Mouse (Mus musculus) cerebral cortex, adult 2 months (tissue): ENCODE measurements around the gene Rnd3.

Experiments used
- WGBS: fragments of 180-500 bp; shearing (Covaris S2); methylation state at CpG from one replicate; pipeline ENCODE4 v1.1.7; 2018; 5-methylcytosine and 5-hydroxymethylcytosine counted together

Rnd3 gene

GRCm38 (mm10) chr2:51110271-51110670 lies 38.6 kb downstream of the Rnd3 start:
- WGBS, result 69% methylated on average over 2 of the region's 2 CpGs

DNA sequence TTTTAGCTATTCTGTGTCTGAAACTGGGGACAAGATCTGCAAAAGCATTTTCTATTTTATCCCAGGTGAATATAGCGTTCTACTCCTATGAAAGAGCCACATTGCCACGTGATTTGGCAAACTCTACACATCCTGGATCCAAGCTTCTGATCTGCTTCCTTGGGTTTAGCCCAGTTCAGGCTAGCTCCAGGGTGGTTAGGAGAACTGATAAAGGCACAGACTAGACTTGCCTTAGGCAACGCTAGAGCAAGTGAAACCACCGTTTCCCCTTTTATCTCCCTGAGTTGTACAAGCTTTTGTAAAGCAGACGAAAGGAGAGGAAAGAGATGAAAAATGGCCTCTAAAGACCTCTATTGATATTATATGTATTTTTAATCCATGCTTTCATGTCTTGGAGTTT lies 40.3 kb downstream of the Rnd3 start:
- WGBS, result 57% methylated on average over 5 of the region's 5 CpGs

GRCm38 (mm10) chr2:51101187-51101586 lies 47.7 kb downstream of the Rnd3 start:
- WGBS, result 78% methylated on average over 4 of the region's 4 CpGs

GRCm38 (mm10) chr2:51099987-51100386 lies 48.9 kb downstream of the Rnd3 start:
- 73% methylated on average over 9 of the region's 9 CpGs for WGBS

DNA sequence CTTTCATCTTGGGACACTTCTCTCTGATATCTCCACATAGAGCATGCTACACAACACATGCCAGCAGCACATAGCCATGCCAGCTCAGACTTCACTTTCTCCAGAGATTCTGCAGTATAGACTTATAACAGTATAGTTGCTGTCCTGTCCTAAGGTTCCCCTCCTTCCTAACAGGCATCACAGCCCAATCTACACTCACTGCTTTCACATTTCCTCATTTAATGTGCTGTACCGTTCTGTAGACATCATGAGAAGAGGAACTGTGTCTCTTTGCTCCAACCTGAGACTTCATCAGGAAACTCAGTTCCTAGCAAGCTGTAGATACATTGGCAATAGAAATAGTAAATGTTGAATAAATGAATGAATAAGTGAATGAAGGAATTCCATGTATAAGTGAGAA lies 49.7 kb downstream of the Rnd3 start:
- WGBS, result 85% methylated on average over 1 of the region's 1 CpGs

DNA sequence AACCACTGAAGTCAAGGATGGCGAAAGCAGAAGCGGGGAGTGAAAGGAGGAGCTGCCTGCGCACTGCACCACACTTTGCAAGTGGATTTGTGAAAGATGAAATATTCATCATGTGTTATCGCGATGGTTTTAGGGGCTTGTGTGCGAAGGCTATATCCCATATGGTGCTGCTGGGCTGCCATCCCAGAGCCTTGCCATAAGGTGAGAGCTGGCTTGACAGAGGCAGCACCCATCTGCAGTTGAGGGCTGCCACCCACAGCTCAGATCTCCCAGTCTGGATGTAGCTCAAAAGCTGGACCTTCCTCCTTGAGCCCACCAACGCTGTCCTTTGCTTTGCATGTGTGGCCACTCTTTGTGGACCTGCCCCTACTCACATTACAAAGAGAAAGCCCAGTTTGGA lies 58.2 kb downstream of the Rnd3 start:
- WGBS, result 70% methylated on average over 7 of the region's 7 CpGs

- 51% methylated on average over 8 of the region's 8 CpGs for WGBS
These were observed 58.9 kb downstream of the Rnd3 start for GRCm38 (mm10) chr2:51090049-51090448.

- 92% methylated on average over 11 of the region's 11 CpGs for WGBS
These were observed 59.9 kb downstream of the Rnd3 start for GRCm38 (mm10) chr2:51088843-51089573.

DNA sequence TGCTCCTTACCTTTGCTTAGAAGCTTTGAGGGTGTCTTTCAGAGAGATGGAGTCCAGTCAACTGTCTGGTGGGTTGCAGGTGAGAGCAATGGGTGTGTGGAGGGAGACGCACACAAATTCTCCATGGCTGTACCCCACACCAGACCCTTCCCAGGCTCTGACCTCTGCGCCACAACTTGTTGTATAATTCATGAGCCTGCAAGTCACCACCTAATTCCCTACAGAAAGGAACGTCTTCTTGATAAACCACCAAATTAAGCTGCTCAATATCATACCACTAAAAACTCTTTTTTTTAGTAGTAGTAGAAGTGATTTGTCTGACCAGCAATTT lies 60.8 kb downstream of the Rnd3 start:
- WGBS, result 90% methylated on average over 3 of the region's 3 CpGs

- 74% methylated on average over 12 of the region's 12 CpGs for WGBS
These were observed 61.4 kb downstream of the Rnd3 start for GRCm38 (mm10) chr2:51087307-51088122.

DNA sequence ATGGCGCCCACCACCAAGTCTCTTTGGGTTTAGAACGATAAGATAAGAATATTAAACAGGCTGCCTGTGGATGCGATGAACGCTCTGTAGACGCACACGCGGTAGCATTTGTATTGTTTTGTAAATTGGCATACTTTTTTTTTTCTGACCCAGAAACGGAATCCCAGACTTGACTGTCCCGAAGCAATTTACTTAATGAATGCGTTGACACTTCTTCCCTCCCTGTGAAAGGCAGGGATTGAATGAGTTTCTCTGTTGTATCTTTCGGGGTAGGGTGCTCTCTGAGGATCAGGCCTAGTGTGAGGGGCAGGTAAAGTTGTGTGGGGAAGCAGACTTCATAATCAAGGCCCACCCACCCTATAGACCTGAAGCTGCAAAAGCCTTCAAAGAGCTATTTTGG lies 63.8 kb downstream of the Rnd3 start:
- WGBS, result 80% methylated on average over 11 of the region's 11 CpGs

GRCm38 (mm10) chr2:51082714-51083351 lies 66.1 kb downstream of the Rnd3 start:
- whole genome bisulfite sequencing, result 72% methylated on average over 13 of the region's 13 CpGs
